Mouse (Mus musculus): ENCODE data around the gene Sema4b.

DNA sequence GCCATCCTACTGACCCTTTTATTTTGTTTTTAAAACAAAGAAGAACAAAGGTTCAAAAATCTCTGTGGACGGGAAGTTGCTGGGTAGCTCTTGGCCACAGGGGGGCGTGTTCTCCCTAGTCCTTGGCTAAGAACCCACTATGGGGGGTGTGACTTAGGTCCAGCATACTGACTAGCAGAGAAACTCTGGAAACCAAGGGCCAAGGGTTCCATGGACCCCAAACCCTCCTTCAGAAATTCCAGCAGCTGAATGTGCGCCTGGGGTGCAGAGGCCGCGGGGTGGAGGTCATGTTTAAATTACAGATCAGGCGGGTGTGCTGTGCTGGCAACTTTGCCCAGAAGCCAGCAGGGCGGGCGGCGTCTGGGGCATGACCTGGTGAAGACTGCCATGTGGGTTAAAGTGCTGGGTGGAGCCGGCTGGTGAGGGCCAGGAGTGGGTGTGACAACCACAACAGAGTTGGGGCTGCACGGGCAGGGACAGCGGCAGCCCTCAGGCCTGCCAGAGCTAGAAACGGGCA is 29.9 kb upstream of the Sema4b start:
- TF ChIP-seq GATA1 (IDR thresholded peaks at IDR 0.05; ENCODE audit: borderline replicate concordance, low read length), result no peak
- TF ChIP-seq CTCF (IDR thresholded peaks at IDR 0.05; ENCODE audit: low read depth, low read length), result peak; percentile 63

Data from G1E (cell line).